Mouse (Mus musculus): ENCODE data around the gene 1810009A15Rik.

GRCm38 (mm10) chr19:8899079-8899478, 10.4 kb downstream of the 1810009A15Rik start:
- no peak for TF ChIP-seq GATA1 (IDR thresholded peaks at IDR 0.05; ENCODE audit: low read length)
- no peak for TF ChIP-seq TAL1 (IDR thresholded peaks at IDR 0.05; ENCODE audit: low read length)
